Mouse (Mus musculus): Measurements from ENCODE around the gene Rln1.

- TF ChIP-seq CTCF (IDR thresholded peaks at IDR 0.05; ENCODE audit: low read depth, low read length) (no peak), GATA1 (IDR thresholded peaks at IDR 0.05; ENCODE audit: borderline replicate concordance, low read length) (no peak), TAL1 (conservative IDR thresholded peaks at IDR 0.05; ENCODE audit: low read depth, low read length) (no peak), POLR2AphosphoS5 (IDR thresholded peaks at IDR 0.05; ENCODE audit: insufficient replicate concordance, low read depth, low read length) (no peak), GATA2 (IDR thresholded peaks at IDR 0.05; ENCODE audit: borderline replicate concordance, low read depth, low read length) (no peak)
Observed at GRCm38 (mm10) chr19:29302119-29302518, 32.4 kb downstream of the Rln1 start.

Measured in G1E (cell line).